Mouse (Mus musculus) urinary bladder, postnatal 4 days (tissue): ENCODE data around the gene Cactin.

ENCODE experiments used
- DNase-seq, 2 experiments: peaks; one replicate each; pipeline ENCODE4 v3.0.0; 2021 to 2022; ENCODE audit warnings: low spot score in 2 of 2

The Cactin gene

GRCm38 (mm10) chr10:81365073-81365472 lies 44.2 kb downstream of the Cactin start:
- DNase-seq: no peak

DNA sequence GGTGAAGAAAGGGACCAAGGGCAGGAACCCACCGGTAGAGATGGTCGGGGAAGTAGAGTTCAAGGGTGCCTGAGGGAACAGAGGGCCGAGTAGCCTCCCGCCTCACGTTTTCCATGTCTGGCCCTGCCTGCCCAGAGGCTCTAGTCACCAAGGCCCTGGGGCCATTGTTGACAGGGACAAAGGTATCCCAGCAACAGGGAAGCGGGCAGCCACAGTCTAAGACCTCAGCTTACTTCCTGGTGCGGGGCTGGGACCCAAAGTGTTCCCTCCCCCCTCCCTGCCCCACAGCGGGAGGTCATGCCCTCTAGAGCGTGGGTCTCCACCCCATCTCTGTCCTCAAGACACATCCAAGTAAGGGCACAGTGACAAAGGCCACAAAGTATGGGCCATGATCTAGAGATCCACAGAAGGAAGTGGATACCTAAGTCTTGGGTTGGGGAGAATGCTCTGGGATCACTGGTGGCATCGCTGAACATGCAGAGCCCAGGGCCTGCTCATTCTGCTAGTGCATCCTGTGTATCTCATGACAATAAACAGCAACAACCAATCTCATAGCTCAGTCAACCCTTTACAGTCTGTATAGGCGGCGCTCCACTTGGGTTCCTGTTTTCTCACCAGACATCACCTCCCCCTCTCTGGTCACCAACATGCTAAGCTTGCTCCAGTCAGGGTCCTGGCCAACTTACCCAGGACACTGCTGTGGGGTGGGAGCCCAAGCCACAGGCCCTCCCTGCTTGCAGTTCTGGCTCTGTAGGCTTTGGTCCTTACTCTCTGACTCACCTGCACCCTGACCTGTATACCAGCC lies 45.0 kb downstream of the Cactin start, which contains the start of gene 4930404N11Rik:
4930404N11Rik (minus strand) TSS at position 145 of the 805 bp plus-strand sequence.
- no peak for DNase-seq

DNA sequence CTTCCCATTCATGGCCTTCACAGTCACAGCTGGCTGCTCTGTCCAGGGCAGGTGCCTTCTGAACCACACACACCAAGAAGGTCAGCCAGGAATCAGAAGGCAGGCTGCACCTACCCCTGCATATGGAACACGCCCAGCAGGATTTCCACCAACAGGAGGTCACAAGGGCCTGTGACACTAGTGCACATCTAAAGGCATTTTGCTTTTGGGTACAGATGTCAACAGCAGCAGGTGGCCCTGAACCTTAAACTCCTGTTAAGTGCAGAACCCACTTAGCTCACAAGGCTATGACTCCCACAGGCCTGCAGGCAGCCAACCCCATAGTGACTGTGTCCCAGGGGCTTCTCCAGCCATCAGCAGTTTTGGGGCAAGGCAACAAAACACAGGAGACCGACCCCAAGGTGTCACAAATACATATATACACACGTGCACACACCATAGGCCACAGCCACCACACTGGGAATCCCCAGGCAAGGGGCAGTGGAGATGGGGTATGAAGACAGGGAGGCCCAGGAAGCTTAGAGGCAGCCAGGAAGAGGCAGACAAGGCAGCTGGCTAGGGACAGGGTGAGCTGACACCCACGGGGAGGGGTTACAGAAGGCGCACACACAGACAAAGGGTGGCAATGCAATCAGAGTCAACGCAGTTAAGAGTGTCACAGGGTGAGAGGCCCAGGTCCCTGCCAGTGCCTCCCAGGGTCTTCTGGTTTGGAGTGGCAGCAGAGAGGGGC lies 45.7 kb downstream of the Cactin start:
- no peak for DNase-seq

GRCm38 (mm10) chr10:81367207-81367495 lies 46.2 kb downstream of the Cactin start:
- DNase-seq: no peak

DNA sequence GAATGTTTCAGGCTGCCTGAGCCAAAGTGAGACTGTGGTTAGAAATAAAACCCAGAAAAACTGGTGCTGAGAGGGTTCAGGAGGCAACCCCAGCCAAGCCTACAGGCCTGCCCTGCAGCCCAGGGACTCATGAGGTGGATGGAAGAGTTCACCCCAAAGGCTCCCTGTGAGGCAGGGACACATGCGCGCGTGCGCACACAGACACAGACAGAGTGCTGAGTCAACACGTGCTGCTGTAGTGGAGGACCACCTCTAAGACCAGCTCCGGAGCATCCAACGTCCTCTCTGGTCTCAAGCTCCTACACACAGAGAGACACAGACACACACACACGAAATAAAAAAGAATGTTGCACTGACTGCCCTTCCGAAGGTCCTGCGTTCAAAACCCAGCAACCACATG lies 54.4 kb downstream of the Cactin start:
- no peak for DNase-seq
